Mouse (Mus musculus) left cerebral cortex, adult 8-10 months (tissue): ENCODE results near the gene Hoxd11. TPM values are rescaled to one million over a fixed set of nuclear protein-coding genes. Genes with fewer than 3 reads are reported as not detected.

Experiments used
- DNase-seq, 2 experiments: peaks; one replicate each; pipeline ENCODE4 v3.0.0; 2022; ENCODE audit warnings: low spot score in 2 of 2
- microRNA-seq, 2 experiments: library from miRNA; unstranded; fragments of <30 nt; microRNA quantifications; one replicate each; pipeline ENCODE4 v1.2.0; 2022
- total RNA-seq, 4 experiments: library from RNA; stranded (reverse); gene quantifications; 2 replicates each; pipeline ENCODE4 v1.2.4; 2022

Hoxd11 gene
- total RNA-seq, 4 experiments from 2014 or later = not detected

DNA sequence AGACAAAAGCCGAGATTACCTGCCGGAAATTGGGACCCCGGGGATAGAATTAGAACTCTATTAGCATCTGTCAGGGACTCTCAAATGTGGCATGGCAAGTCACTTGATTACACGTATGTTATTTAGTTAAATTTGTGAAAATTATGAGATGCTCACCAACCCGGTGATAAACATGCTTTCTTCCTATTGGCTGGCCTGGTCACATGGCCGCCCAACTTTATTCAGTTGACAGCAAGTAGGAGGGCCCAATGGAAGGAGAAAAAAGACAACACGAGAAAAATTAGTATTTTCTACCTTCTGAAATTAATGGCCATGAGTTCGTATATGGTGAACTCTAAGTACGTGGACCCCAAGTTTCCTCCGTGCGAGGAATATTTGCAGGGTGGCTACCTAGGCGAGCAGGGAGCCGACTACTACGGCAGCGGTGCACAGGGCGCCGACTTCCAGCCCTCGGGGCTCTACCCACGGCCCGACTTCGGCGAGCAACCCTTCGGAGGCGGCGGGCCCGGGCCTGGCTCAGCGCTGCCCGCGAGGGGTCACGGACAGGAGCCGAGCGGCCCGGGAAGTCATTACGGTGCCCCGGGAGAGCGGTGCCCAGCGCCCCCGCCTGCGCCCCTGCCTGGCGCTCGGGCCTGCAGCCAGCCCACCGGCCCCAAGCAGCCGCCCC is 47.7 kb downstream of the Hoxd11 start:
- DNase-seq = no peak

DNA sequence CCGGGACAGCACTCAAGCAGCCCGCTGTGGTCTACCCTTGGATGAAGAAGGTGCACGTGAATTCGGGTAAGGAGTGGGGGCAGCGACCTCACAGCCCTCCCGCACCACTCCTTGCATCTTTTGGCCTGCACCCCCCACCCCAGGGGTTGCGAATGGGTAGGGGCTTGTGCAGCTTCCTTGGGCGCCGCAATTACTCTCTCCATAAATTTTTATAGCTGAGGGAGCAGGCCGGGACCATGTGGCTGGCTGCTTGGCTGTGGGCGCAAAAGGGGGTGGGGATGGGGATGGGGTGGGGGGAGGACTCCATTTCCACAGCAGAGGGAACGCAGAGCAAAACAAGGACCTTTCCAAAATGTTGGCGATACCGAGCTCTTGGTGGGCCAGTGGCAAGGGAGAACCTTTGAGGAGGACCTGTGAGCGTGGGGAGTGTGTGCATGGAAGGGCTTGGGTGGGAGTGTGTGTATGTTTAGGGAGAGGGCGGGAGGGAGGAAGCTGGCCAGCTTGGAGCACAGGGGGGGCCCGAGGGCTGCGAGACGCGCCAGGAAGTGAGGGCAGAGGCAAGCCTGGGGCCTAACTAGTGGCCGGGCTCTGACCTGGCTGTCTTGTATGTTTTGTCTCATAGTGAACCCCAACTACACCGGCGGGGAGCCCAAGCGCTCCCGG is 48.4 kb downstream of the Hoxd11 start:
- DNase-seq = no peak

DNA sequence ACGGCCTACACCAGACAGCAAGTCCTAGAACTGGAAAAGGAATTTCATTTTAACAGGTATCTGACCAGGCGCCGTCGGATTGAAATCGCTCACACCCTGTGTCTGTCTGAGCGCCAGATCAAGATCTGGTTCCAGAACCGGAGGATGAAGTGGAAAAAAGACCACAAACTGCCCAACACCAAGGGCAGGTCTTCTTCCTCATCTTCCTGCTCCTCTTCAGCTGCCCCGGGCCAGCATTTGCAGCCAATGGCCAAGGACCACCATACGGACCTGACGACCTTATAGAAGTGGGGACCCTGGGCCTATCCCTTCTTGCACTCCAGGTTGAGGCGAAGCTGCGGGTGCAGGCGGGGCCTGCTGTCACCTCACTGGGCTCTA is 48.9 kb downstream of the Hoxd11 start:
- no peak for DNase-seq

DNA sequence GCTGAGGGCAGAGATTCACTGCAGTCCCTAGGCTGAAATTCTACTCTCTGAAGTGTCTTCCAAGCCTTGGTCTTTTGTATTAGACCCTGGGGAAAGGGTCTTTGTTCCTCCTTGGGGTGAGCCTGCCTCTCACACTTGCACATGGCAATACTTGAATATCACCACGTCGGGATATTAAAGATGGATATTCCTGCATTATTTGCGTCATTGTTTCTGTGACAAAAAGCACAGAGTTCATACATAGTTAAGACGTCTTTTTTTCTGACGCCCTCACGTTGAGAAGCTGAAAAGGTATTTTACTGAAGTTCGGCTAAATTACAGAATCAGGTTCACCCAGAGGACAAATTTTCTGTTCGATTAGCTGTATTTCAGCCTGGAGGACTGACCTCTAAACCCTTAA is 51.0 kb downstream of the Hoxd11 start:
- no peak for DNase-seq

DNA sequence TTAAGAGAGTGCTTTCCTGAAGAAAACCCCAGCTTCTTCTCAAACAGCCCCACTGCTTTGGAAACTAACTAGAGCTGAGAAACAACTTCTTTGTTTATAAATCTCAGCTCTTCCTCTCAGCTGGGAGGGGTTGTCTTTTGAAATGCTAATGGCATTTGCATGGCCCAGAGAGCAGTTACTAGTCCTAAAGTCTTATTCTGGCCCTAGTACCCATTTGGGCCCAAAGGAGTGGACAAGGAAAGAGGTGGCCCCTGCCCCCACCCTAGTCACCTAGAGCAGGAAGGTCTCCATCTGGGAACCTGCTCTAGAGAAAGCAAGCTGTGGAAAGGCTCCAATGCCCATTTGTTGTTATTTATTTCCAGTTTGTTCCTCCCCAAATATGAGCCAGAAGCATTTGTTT is 51.7 kb downstream of the Hoxd11 start:
- DNase-seq = no peak

DNA sequence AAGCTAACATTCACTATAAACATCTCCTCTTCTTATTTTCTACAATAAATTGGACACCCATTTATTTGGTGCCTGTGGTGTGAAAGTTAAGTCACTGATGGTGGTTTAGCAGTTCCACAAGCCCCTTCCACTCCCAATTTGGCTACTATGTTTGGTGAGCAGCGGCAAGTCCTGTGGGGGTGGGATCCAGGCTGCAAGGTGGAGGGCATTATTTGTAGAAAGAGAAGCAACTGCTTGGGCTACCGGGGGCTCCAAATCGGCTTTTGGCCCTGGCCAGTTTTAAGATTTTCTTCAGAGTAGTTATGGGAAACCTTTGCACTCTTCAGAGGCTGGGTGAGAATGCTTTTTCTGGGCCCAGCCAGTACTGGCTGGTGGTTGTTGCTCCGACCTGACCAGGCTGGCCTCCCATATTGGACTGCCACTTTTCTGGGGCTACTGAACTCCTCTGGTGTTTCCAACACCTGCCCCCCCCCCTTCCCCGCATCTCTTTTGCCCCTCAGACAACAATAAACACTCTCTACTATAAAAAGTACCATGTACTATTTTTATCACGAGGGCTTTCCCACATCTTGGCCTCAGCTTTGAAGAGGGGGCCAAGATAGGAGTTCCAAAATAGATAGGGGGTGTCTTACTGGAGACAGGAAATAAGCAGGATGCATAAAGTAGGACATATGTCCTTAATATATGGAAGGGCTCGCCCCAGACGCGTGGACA is 52.6 kb downstream of the Hoxd11 start:
- DNase-seq = no peak

DNA sequence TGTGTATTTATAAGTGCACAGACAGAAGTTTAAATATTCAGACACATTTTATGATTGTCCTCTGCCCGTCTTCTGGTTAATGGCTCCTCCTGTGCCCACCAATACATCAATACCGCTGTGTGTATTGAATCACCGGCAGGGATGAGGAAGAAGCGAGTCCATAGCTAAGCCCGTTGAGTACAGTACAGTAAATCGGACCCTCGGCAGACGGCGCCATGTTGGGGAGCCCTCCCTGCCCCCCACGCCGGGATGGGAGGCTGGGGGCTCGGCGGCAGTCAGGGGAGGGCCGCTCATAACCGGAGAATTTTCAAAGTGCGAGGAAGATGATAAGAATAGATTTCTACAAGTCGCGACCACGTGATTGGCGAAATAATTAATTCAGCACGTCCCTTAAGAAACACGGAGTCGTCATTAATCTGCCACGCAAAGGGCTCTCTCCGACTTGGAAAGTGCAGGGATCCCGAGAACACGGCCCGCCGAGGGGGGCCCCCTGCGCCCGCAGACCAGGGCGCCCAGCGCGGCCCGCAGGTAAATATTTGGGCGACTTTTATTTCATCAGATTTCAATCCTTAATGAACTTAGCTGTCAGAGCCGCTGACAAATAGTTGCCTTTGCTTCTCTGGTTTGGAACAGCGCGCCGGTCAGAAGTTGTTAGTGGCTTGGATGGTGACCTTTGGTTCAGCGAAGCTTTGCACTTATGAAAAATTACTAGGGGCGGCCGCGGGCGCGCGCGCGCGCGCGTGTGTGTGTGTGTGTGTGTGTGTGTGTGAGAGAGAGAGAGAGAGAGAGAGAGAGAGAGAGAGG is 53.4 kb downstream of the Hoxd11 start:
- no peak for DNase-seq

DNA sequence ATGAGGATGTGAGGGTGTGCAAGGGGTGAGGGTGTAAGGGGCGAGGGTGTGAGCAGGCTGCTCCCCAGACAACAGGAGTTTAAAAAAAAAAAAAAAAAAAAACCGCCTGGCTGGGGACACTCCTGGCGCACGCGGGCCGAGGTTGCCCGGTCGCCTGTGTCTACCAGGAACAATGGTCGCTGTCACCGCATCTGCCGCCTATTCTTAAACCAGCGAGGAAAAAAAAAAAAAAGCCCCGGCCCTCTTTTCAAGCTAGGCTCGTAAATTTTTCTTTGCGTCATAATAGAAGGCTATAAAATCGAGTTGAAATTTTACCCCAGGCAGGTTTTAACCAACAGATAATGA is 53.9 kb downstream of the Hoxd11 start:
- no peak for DNase-seq

DNA sequence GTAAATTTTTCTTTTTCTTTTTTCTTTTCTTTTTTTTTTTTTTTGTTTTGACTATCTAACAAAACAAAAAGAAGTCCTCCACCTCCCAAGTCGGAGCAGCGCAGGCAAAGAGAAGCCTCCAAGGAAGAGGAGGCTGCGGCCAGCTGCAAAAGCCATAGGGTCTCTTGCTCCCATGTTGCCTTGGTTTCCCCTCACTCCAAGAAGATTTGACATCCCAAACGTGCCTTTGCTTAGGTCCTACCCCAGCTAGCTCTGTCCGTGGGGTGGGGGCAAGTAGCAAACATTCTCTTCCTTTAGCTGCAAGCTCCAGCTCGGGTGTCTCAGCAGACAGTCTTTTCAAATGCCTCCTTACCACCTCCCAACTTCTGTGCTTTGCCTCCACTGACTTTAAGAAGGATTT is 54.4 kb downstream of the Hoxd11 start:
- no peak for DNase-seq

DNA sequence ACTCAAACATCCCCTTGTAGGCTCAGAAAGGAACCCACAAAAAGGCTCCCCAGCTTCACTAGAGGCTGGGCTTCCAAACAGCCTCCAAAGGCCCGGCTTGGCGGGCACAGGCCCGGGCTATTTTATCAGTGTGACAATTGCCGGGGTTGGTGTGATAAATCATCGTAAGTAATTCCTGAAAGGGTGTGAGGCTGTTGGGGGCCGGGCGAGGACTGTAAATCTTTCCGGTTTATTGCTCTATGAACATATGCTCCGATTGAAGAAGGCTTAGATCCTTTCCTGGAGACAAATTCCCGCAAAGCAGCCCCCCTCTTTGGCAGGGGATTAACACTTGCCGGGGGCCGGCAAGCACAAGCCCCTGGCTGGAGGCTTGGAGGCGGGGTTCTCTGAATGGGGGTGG is 55.1 kb downstream of the Hoxd11 start:
- DNase-seq = no peak

DNA sequence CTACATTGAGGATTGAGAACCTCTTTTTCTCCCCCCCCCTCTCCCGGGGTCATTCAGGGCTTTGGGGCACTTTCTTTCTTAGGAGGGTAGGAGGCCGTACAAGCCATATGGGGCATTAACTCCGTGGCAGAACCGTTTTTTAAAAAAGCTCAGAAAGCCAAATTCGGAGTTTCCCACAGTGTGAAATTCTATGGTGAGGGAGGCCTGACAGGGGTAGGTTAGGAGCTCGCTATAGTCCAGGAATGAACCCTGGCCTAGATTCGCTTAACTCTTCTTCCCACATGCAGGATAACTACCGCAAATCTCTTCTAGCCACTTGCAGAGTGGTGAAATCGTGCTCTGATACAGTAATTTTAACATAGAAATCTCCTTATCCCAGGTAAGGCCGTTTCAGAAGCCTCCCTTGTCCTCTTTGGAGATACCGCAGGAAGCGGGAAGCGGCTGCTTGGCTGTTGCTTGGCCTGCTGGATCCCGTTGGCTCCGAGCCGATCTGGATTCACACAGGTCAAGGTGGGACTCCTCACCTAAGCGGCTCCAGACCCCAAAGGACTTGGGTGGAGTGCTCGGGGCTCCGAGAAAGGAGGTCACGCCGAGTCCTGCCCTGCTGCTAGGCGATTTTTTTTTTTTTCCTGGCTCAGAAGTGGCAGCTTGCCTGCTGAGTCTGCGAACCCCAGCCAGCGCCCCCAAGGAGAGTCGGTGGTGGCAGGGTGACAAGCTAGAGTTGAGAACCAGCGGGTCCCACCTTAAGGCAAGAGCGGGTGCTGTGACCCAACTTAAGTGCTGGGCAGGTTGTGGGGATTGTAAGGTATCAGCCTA is 55.8 kb downstream of the Hoxd11 start:
- DNase-seq = no peak

DNA sequence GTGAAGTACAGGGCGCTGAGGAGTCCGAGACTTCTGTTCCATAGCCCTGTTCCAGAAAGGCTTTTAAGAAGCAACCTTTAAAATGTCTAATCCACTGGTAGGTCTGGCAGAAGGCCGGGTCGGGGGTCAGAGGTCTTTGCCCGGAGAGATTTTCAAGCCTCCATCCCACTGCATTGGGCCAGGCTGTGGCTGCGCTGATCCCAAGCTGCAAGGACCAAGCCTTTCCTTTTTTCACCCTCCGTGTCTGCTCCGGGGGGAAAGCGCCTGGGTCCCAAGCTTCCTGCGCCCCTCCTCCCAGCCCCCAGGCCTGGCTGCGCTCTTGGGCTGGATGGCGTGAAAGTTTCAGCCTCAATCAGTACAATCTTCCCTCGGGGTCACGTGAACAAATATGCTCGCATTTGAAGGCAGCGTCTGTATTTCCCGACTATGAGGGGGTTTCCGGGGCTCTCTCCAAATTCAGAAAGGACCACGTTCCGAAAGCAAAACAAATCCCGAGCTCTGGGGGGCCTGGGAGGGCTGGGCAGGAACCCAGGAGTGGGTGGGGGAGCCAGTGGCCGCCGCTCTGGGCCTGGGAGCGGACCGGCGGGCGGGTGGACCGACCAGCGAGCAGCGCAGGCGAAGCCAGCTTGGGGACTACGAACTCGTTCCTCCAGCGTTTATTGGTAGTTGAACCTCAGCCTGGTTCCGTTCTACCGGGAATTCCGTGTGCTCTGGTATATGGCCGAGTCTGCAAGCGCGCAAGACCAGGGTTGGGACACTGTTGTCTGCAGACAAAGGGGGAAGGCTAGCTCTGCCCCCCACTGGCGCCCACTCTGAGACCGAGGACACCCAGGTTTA is 56.7 kb downstream of the Hoxd11 start:
- no peak for DNase-seq

Small RNA genes within 50 kb of the gene (microRNA-seq; reads per million reads assigned to microRNA genes)
- gene Gm44463 (0 reads per million in 2 experiments), gene Mir10b (22.3 to 43.5 reads per million in 2 experiments)

Other genes starting within 250 kb of the Hoxd11 start
- 10 to 100 TPM; 61.4 to 65.7 (median 63.9) TPM for gene Lnpk, start 100.1 kb upstream of the Hoxd11 start, total RNA-seq
- not detected for gene Evx2, start 20.0 kb upstream of the Hoxd11 start, total RNA-seq
- not detected for gene Hoxd13, start 11.2 kb upstream of the Hoxd11 start, total RNA-seq
- gene Hoxd12, start 4.5 kb upstream of the Hoxd11 start, total RNA-seq = not detected
- gene Hoxd10, start 12.4 kb downstream of the Hoxd11 start, total RNA-seq = not detected
- gene Hoxd9, start 18.2 kb downstream of the Hoxd11 start, total RNA-seq = not detected
- gene Hoxd8, start 25.1 kb downstream of the Hoxd11 start, total RNA-seq = not detected
- gene Hoxd3, start 32.4 kb downstream of the Hoxd11 start, total RNA-seq = not detected
- gene Hoxd4, start 32.4 kb downstream of the Hoxd11 start, total RNA-seq = not detected
- not detected for gene Gm28230, start 47.2 kb downstream of the Hoxd11 start, total RNA-seq
- gene Hoxd1, start 83.4 kb downstream of the Hoxd11 start, total RNA-seq = under 1 TPM in 2 of 4 experiments, not detected in 2; 0.18 to 0.19 TPM
- gene Mtx2, start 146.2 kb downstream of the Hoxd11 start, total RNA-seq = 10 to 100 TPM; 37.7 to 46.0 (median 41.5) TPM